Mouse (Mus musculus) T-cell, adult 2 months (primary cell): ENCODE results near the gene Mcu.

Experiments used
- DNase-seq: peaks from one replicate; pipeline ENCODE4 v3.0.0; 2022; ENCODE audit warnings: low spot score

The Mcu gene

DNA sequence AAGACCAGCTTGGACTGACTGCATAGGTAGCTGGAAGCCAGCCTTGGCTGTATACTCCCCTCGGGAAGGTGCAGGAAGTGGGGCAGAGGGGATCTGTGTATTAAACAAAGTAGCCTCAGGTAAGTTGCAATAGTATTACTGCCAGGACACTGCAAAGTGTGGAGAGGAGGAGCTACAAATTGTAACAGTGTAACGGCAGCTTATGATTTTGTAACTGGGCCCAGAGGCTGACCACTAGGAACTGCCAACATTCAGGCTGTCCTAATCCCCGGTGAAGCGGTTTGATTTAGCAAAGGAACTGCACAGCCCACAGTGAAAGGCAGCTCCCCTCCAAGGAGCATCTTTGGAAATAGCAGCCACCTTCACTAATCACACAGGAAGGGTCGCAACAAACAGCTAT lies 3.2 kb downstream of the Mcu start:
- DNase-seq: no peak

DNA sequence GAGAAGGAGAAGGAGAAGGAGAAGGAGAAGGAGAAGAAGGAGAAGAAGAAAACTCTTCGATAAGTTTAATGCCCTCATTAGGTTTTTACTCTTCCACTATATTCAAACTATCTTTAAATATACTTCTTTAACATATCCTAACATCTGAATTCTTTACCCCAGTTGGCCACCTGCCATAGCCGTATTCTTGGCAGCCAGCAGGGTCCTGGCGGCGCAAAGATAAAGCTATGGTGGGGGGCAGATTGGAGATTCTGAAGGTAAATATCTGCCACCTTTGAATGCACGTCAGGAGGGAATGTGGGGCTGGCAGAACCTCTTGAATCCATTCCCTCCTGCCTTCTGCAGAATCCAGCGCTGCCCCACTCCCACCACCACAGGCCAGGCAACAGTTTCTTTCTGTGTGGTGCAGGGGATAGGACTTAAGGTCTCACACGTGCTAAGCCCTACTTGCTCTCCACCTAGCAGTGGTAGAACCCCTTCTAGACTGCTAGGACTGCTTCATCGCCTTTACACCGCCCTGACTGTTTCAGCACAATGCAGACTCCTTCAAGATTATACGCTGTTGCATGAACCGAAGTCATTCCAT lies 11.5 kb downstream of the Mcu start:
- DNase-seq: no peak

DNA sequence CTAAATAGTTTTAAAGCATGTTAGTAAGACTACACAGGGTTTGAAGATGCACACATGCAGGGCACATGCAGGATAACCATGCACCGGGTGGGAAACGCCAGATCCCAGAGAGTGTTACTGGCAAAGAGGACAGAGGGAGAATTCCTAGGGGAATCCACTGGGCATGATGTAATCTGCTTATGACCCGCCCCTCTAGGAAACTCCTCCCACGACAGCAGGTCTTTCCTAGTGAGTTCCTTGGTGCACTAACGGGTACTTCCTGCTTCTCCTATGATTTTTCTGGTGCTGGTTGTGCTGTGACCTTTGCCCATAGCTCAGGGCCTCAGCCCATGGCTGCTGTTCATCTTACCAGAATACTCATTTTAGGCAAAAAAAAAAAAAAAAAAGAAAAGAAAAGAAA lies 12.6 kb downstream of the Mcu start:
- no peak for DNase-seq

DNA sequence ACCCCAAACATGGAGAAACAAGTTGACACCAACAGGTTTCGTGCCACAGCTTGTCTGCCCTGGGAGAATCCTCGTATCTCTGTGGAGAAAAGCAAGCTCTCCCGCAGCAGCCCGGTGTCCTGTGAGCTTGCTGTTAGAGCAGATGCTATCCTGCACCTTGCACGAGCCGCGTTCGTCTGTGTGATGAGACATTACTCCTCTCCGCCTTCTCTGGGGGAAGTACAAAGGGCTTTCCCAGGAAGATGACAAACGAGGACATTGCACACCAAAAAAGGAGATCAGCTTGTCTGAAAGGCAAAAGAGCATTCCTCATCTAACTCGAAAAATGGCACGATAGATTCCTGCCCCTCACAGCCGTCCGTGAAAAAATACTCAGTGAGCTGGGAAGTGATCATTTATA lies 13.6 kb downstream of the Mcu start:
- no peak for DNase-seq

DNA sequence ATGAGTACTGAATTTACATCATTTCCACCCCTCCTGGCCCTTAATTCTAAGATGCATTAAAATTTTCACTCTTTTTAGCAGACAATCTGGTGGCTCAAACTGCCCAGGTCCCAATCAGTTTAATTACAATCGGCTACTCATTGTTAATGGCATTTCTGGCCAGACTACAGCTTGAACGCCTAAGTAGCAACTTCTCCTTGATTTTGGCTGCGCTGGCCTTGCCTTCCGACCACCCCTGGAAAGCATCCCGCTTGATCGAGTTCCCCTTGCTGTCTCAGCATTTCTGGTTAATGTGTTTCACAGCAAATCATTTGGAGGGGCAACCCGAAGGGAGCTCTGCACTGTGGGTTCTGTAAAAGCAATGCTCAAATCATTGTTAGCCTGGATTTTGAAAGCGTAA lies 14.4 kb downstream of the Mcu start:
- no peak for DNase-seq

DNA sequence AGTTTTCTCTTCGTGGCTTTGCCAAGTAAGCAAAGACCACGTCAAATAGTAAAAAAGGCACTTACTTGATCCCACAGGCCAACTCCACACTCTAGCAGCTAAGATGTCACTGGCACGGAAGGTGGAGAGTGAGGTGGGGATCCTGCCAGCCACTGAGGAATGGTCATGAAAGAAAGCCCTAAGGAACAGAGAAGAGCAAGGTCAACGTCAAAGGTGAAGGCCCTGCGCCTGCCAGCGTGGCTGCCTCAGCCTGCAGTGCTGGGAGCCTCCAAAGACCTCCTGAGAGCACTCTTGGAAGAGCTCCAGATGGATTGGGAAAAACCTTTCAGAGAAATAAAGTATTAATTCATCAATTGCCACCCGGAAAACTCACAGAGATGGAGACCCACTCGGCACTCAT lies 16.0 kb downstream of the Mcu start:
- no peak for DNase-seq

DNA sequence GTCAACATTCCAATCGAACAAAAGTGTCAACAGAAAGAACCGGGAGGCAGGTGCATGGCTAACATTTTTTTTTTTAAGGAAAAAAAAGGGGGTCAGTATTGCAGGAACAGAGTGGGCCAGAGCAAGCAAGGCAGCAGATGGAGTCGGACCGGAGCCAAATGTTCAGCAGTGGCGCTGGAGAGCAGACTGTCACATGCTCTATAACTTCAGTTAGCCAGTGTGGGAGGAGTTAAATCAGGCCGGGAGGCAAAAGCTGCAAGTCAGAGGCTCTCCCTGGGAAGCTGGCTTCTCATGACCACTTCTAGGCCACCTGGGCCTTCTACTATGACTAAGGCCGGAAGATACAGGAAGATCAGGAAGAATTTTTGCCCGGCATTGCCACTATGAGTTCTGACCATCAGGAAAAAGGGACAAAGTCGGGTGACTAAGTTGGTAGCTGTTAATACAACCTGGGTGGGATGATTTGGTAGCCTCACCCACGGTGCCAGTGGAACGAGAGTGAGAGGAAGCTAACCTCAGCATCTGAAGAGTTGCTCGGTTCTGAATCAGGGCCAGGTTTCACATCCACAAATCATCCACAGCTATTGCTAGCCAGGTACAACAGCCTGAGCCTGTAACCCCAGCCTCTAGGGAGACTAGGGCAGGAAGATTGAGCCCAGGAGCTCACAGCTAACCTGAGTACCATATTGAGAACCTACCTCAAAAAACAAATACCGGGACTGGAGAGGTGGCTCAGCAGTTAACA lies 22.5 kb downstream of the Mcu start:
- no peak for DNase-seq

DNA sequence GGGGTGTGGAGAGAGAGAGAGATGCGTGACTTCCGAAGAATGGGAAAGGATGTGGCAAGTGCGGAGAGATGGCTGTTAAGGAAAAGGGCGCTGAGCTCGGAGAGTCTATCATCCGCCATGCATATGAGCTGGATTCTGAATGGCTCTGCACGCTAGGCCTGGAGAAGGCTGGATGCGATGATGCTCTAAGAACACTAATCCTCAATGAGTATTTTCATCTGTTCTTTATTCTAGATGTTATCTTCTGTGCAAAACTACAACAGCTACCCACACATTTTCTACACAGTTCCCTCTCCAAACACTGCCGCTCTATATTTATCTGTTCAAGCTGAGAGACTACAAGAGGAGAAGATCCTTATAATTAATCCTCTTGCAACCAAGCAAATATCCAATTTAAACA lies 25.9 kb downstream of the Mcu start:
- no peak for DNase-seq

DNA sequence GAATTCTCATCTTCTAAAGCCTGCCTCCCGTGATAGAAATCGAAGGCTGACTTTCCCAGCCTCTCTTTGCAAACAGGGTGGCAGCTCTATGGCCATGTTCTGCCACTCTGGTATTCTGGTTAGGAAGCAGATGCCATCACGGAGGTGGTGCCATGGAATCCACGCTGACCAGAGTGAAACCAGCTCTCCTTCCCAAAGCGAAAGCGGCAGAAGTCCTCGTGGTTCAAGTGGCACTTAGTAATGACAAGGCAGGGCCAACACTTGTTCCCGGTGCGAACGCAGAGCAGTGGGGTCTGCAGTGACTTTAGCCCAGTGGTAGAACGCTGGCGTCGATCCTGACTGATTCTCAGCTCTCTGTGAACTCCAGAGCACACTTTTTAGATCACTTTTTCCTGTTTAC lies 26.6 kb downstream of the Mcu start:
- no peak for DNase-seq

DNA sequence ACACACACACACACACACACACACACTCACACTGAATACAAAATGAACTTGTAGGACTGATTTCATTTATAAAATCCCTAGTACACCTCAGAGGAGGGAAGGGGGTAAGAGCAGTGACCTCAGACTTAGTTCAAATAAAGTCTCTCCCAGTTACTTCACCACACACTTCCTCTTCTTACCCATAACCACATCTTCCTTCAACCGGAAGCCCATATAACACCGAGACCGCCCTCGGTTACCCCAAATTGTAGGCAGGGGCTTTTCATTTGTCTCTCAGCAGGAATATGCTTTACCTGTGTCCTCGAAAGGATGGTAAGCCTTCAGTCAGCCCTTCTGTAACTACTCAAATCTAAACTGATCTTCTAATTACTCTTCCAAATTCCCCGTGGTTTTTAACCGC lies 27.1 kb downstream of the Mcu start:
- peak; percentile 60 for DNase-seq

DNA sequence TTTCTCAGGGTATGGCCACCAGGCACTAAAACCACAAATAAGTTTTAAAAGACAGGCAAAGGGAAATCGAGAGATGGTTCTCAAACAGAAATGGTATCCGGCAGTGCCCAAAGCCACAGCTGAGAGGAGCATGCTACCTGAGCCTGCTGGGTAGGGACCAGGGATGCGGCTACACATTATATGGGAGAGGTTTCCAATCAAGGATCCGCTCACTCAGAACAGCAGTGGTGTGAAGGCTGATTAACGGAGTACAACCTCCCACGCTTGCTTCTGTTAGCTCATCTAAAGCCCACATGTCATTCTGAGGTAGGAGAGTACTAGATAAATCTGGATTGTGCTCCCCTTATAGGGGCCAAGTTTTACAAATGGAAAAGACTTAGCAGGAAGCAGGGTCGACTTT lies 28.4 kb downstream of the Mcu start:
- DNase-seq: no peak

DNA sequence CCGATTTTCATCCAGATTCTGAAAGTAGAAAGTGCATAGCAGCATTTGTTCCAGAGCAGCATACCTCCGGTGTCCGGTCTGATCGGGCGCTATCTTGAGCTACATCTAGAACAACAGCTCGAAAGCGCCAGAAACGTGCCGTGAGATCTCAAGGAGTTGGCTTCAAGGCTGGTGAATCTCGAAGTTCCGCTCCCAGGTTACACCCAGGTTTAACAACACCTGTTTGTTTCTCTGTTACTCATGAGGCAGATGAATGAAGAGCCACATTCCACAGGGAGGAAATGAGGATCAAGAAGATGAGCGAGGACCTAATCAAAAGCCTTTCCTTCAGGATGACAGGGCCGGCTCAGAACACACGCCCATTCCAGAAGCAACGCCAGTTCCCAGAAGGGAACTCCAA lies 29.7 kb downstream of the Mcu start:
- no peak for DNase-seq

DNA sequence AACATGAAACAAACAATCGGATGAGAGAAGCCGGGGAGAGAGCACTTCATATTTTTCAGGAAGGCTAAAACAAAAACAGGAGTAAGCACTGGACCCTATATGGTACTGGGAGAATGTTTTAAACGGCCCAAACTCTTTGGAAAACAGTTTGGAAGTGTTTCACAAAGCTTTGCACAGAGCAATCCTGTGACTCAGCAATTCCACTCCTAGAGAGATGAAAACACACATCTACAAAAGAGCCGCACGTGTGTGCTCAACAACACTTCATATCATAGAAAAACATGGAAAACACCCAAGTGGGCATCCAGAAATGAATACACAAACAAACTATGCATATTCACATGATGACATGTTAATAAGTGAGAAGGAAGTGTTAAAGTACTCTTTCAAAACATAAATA lies 30.9 kb downstream of the Mcu start:
- DNase-seq: no peak

DNA sequence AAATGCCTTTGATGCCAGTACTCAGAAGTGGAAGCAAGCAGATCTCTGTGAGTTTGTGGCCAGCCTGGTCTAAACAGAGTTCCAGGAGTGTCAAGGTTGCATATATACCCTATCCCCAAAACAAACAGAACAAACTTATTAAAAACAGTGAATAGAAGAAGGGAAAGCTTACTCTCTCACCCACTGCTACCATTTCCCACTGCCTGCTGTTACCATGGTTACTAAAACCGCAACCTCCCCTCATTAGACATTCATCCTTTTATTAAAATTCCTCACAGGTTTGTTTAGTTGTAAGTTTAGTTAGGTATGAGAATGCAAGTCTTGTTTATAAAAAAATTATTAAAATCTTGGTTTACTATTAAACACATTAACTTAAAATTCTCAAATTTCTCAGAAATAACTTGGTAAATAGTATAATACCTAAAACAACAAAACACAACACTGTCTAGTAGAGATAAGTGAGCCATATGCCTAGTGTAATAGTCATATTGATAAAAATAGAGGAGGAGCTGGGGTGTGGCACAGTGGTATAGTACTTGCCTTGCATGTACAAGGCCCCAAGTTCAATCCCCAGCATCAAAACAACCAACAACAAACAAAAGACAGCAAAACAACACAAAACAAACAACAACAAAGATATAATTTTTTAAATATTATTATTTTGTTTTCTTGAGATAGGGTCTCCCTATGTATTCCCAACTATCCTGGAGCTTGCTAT lies 34.5 kb downstream of the Mcu start:
- DNase-seq: no peak

DNA sequence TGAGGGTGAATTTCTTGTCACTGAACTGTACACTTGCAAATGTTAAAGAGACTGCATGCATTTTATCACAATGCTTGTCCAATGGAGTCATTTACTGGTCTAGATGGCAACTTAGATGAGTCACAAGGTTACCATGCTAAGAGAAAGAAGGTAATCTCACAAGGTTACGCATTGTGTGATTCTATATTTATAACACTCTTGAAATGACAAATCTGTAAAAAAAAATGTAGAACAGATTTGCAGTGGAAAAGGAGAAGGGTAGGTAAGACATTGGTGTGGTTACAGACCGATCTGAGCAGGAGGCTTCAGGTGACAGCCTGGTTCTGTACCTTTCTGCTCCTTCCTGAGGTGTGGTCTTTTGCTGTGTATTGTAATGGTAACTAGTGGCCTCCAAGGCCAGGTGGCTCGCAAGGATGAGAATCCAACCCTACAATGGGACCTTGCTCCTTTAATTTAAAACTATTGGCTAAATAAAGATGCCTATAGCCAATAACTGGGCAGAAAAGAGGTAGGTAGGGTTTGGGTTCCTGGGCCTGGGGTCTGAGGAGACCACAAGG lies 35.8 kb downstream of the Mcu start:
- DNase-seq: no peak

DNA sequence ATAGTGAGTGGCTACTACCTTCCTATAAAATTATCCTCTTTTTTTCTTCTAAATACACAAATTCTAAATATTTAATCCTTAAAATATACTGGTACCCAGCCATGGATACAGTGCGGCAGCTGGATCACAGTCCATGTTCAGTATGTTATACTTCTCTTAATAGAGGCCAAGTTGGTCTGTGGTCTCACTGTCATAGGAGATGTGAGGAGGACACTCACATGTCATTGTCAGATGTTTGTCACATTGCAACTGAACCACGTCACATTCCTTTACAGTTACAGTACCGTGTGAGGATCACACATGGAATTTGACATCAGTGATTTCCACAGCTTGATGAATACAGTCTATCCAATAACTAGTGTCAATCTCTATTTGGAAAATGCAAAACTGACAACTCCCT lies 36.8 kb downstream of the Mcu start:
- DNase-seq: no peak

DNA sequence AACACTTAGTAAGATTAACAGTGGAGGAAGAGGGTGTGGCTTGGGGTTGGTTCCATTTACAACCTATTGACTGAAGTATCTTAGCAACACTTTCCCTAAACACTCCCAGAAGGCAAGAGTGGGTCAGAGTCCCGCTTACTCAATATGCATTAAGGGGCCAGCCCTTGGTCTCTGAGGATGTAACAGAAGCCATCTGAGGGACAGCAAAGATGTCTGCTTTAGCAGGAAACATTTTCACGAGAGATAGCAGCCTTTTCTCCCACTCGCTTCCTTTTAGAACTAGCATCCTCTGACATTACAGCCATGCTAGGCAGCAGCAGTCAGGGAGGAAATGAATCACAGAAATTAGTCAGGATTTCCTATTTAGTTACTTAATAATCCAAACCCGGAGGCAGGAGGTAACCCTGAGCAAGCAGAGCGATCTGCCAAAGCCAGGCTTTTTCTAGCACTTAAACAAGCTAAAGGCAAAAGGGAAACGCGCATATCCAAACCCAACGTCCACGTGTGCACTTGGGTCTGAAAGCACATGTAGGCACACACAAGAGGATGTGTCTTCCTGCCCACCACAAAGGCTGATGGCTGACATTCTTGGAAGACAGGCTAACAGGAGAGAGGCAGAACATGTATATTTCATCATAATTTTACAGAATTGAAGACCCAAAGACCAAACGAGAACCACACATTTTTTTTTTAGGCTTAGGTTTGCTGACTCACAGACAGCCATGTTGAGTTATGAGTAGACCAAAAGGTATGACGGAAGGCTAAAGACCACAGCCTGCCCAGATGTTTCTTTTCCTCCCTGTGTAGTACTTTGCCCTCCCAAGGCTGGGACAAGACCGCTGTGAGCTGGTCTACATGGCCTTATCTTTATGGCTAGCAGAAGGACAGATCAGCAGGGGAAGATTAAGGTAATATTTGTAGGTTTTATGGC lies 38.4 kb downstream of the Mcu start:
- DNase-seq: peak; percentile 24

DNA sequence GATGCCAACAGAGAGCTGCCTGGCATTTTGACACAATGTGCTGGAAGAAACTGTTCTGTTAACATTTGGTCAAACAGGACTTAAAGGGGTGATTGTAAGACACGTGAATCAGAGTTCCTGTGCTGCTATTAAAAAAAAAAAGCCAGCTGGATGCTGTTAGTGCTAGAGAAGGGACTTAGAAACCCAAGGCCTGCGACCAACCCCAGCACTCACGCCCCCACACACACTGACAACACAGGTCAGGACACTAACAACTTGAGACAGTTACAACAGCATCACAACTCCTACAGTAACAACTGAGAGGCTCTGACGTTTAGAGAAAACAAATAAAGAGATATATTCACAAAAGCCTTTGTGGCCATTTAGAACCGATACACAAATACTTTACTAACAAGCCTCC lies 40.2 kb downstream of the Mcu start:
- no peak for DNase-seq

DNA sequence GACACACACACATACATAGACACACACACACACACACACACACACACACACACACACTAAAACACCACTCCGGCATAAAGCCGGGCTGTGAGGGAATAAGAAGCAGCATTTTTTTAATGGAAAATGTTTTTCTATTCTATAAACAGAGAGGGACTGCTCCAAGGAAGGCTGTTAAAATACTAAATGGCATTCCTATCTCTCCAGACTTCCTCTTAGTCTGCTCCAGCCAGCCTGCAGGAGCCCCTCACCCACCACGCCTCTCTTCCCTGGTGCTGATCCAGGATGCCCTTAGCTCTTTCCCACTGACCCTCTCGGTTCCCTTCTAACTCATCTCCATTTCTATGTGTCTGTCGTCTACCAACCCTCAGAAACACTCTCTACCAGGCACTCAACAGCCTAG lies 44.5 kb downstream of the Mcu start:
- DNase-seq: no peak

DNA sequence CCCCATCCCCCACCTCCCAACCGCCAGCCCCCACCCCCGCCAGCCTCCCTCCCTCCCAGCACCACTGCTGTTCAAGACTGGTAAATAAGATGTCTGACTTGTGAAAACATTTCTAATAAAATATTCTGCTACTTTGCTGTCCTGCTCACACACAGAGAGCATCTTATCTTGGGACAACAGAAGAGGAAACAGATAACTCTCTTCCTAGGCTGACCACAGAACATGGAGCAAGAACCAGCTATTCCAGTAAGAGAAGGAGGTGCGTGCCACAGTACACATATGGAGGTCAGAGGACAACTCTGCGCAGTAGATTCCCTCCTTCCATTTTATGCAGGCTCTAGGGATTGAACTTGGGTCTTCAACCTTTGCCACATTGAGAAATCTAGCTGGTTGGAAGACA lies 45.2 kb downstream of the Mcu start:
- no peak for DNase-seq

DNA sequence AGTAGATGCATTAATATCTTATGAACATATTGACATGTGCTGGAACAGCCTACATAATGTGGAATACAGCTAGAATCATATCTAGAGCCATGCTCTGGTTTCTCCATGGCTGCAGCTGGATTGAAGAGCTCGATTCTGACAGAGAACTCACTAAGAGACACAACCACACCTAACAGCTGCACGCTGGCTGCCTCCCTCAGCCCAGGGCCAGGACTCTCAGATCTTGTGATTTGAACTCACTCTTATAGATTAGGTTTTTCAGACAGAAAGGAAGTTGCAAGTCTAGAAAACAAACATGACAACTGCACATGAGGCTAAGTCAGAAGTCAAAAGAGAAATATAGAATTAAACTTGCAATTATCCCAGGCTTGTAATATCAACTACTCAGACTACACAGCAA lies 45.7 kb downstream of the Mcu start:
- DNase-seq: no peak

DNA sequence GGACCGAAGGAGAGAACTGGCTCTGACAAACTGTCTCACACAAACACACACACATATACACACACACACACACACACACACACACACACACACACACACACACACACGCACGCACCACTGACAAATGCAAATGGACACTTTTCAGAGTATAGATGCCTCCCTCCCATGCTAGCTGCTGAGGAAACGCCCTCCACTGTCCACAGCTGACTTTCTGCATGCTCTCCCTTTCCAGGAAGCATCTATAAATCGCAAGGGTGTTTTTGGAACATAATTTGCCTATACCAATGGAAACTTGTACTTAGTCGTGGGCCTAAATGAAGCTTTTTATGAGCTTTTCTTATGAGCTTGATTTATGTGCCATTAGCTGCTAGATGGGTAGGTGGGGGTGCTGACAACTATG lies 46.1 kb downstream of the Mcu start:
- no peak for DNase-seq
